Mouse (Mus musculus) effector memory CD4-positive, alpha-beta T cell, adult 5 months (primary cell): ENCODE data around the gene Emsy. TPM values are rescaled to one million over a fixed set of nuclear protein-coding genes. Genes with fewer than 3 reads are reported as not detected.

Experiments used
- polyA plus RNA-seq: library from polyadenylated mRNA; unstranded; fragments of 100-300 nt; shearing (Covaris generic); gene quantifications from one replicate; pipeline ENCODE4 v1.2.1, GENCODE M21; 2017

Gene Emsy
- polyA plus RNA-seq: 79.3 TPM

GRCm38 (mm10) chr7:98656531-98657221, at the start of gene Emsy:
Gene Emsy, minus strand, starts transcription at chr7:98656783.

GRCm38 (mm10) chr7:98702283-98703240, 46.0 kb upstream of the Emsy start, which contains the start of gene Thap12:
Gene Thap12, plus strand, starts transcription at chr7:98703103.

Other genes starting within 250 kb of the Emsy start
- gene Gucy2d, start 216.4 kb downstream of the Emsy start, polyA plus RNA-seq: not detected
- gene Lrrc32, start 167.5 kb downstream of the Emsy start, polyA plus RNA-seq: 1.3 TPM
- gene Thap12, start 46.3 kb upstream of the Emsy start, polyA plus RNA-seq: 56.4 TPM
- 0.32 TPM for gene Wnt11, start 178.3 kb upstream of the Emsy start, polyA plus RNA-seq